Mouse (Mus musculus) thymus, postnatal 25 days (tissue): ENCODE data around the gene Abca4.

Source experiments
- DNase-seq: peaks from one replicate; pipeline ENCODE4 v3.0.0; 2022

Gene Abca4

GRCm38 (mm10) chr3:122173526-122174150 lies 129.4 kb downstream of the Abca4 start:
- no peak for DNase-seq

- DNase-seq = no peak
Observed at GRCm38 (mm10) chr3:122176018-122176417, 131.8 kb downstream of the Abca4 start.

GRCm38 (mm10) chr3:122176706-122177390 lies 132.6 kb downstream of the Abca4 start:
- DNase-seq = no peak

- no peak for DNase-seq
Observed at GRCm38 (mm10) chr3:122184109-122184508, 139.9 kb downstream of the Abca4 start.

- no peak for DNase-seq
Observed at GRCm38 (mm10) chr3:122186975-122187374, 142.7 kb downstream of the Abca4 start.

- DNase-seq = no peak
Observed at GRCm38 (mm10) chr3:122196621-122197298, 152.5 kb downstream of the Abca4 start.

GRCm38 (mm10) chr3:122198532-122198931 lies 154.3 kb downstream of the Abca4 start:
- DNase-seq = no peak

GRCm38 (mm10) chr3:122198966-122199381 lies 154.7 kb downstream of the Abca4 start:
- no peak for DNase-seq

GRCm38 (mm10) chr3:122199600-122199999 lies 155.4 kb downstream of the Abca4 start:
- DNase-seq = no peak

GRCm38 (mm10) chr3:122200017-122200416 lies 155.8 kb downstream of the Abca4 start:
- no peak for DNase-seq

- DNase-seq = no peak
Observed at GRCm38 (mm10) chr3:122200447-122200846, 156.2 kb downstream of the Abca4 start.

GRCm38 (mm10) chr3:122202307-122202732 lies 158.1 kb downstream of the Abca4 start:
- peak; percentile 38 for DNase-seq

- no peak for DNase-seq
Observed at GRCm38 (mm10) chr3:122203675-122204329, 159.6 kb downstream of the Abca4 start.

- no peak for DNase-seq
Observed at GRCm38 (mm10) chr3:122205753-122206152, 161.5 kb downstream of the Abca4 start.

- no peak for DNase-seq
Observed at GRCm38 (mm10) chr3:122206279-122207070, 162.2 kb downstream of the Abca4 start.

GRCm38 (mm10) chr3:122207766-122208165 lies 163.5 kb downstream of the Abca4 start:
- DNase-seq = no peak

- DNase-seq = no peak
Observed at GRCm38 (mm10) chr3:122208296-122209225, 164.3 kb downstream of the Abca4 start.

- DNase-seq = no peak
Observed at GRCm38 (mm10) chr3:122209511-122209910, 165.3 kb downstream of the Abca4 start.

GRCm38 (mm10) chr3:122210434-122210833 lies 166.2 kb downstream of the Abca4 start:
- DNase-seq = no peak

- no peak for DNase-seq
Observed at GRCm38 (mm10) chr3:122210846-122211245, 166.6 kb downstream of the Abca4 start.

GRCm38 (mm10) chr3:122211446-122212125 lies 167.3 kb downstream of the Abca4 start:
- DNase-seq = no peak
